Mouse (Mus musculus) kidney, adult 11 months (tissue): Measurements from ENCODE around the gene 1700015F17Rik.

Source experiments
- DNase-seq: peaks from one replicate; pipeline ENCODE4 v3.0.0; 2022

Gene 1700015F17Rik

DNA sequence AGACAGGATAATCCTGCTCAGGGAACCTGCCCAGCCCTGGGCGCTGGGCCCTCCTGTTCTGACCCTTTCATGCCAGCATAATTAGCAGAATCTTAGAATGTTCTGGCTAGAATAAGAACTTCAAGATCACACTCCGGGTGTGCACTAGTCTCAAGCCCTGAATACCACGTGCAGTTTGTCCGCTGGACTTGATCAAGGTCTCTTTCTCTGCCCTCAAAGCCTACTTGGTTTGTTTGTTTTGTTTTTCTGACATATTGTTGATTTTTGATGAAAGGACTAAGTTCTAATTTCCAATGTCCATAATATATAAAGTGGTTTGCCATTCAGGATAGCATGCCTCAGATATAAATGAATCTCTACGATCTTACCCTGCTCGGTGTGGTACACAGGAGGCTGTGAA lies at the start of gene 1700015F17Rik:
TSS of gene 1700015F17Rik (minus strand) at position 101 of the 400 bp plus-strand sequence.
- DNase-seq = no peak

DNA sequence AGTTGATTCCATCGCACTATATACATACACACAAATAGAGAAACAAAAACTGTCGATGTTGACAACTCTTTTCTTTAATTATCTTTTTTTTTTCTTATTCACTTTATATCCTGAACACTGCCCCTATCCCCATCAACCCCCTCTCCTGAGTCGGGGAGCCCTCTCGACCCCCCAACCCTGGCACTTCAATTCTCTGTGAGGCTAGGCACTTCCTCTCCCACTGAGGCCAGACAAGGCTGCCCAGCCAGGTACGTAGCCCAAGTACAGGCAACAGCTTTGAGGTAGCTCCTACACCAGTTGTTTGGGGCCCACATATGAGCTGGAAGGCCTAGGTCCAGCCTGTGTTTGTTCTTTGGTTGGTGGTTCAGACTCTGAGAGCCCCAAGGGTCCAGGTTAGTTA lies 36.5 kb upstream of the 1700015F17Rik start:
- DNase-seq = no peak

DNA sequence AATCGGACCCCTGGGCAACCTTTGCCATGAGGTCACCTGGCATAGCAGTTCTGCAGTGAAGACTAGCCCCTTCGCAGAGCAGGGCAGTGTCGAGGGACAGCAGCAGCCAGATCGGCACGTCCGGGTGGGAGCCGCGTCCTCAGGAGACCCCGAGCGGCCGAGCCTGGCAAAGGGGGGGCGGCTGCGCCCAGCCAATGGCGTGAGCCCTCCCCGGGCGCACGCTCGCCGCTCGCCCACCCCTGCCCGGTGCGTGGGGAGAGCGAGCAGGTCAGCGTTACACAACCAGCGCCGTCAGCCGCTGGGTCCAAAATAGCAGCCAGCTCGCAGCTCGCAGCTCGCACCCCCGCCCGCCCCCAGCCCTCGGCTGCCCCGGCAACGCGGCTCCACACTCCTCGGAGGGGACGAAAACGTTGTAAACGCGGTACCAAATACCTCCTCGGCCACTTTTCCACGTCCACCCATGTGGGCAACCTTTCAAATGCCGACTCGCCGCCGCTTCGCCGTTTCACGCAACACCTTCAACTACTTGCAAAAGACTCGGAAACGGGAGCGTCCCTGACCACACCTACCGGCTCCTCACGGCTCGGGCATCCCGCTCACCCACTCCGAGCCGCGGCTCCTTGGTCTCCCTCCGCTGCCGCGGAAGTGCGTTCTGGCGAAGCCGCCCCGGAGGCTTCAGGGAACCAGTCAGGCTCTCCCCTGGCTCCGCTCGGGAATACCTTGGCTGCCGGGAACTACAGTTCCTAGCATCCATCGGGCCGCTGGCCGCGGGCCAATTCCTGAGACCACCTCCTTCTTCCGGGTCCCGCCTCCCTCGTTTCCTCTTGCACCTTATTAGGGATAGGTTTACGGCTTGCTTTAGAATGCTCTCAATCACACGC lies 35.5 kb upstream of the 1700015F17Rik start, which contains the start of gene Cldn12:
TSS of gene Cldn12 (minus strand) at position 763 of the 881 bp plus-strand sequence.
- DNase-seq = peak; percentile 98

DNA sequence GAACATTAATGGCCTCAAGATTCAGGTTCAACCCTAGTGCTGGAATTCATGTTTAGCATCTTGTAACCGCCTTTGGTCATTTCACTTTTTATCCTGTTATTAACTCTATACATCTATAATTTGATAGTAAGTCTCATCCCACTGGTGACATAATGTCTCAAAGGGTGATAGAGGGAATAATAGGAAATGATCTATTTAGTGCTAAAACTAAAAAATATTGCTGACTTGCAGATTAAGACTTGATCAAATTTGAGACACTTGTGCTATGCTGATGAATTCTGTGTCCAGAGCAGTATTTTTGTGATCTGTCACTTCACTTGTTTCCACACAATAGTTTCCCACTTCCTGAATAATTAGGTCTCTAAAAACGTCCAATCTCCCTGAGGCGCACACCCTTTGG lies 32.5 kb upstream of the 1700015F17Rik start:
- DNase-seq = no peak

DNA sequence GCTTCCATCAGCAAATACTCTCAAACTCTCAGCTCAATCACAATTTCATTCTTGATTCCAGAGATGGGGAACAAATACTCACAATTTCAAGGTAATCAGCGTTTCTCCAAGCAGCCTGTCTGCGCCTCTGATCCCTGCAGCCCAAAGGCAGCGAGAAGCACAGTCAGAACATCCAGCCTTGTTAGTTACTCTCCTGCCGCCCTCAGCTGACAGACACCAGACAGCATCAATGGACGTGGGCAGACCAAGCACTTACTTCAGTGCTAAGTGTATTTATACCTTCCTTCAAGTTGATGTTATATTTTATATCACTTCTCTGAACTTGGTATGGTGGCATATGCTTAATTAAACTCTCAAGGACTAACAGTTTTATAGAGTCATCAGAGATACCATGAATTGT lies 32.0 kb upstream of the 1700015F17Rik start:
- DNase-seq = no peak

DNA sequence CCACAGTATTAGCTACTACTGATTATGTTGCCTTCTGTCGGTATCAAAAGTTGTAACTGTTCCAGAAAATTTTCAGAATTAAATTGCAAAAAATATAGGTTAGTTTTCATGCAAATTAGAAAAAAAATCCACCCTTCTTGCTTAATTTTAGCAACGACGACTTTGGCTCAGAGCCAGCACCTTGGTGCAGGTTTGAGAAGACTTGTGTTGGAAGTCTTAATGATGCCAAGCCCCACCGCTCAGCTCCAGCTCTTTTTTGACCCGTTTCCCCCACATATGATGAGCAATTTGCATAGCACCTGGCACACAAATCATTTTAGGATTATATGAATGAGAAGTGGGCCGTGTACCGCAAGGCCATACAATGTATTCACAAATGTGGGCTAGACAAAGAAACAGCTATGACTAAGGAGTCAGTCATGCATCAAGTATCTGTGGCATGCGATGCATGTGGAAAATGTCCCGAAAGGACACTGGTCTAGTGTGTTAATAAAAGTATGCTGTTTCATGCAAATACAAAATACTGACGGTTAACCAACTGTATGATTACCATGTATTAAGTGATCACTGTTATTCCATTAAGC lies 31.5 kb upstream of the 1700015F17Rik start:
- peak; percentile 15 for DNase-seq

DNA sequence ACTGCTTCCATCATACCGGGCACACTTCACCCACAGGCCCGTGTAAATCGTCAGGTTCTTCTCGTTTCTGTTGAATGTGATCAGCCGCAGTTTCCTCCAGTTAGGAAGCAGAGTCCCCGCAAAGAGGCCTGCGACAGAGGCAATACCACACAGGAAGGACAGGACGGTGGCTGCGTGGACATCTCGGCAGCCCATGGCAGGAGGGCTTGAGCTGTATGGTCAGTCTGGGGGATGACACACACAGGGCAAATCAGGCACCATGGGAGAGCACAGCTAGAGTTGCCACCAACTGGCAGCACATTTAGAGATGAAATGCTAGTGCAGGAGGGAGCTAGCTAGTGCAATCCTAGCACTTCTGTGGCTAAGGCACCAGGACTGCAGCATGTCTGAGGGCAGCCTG lies 29.3 kb upstream of the 1700015F17Rik start:
- no peak for DNase-seq

DNA sequence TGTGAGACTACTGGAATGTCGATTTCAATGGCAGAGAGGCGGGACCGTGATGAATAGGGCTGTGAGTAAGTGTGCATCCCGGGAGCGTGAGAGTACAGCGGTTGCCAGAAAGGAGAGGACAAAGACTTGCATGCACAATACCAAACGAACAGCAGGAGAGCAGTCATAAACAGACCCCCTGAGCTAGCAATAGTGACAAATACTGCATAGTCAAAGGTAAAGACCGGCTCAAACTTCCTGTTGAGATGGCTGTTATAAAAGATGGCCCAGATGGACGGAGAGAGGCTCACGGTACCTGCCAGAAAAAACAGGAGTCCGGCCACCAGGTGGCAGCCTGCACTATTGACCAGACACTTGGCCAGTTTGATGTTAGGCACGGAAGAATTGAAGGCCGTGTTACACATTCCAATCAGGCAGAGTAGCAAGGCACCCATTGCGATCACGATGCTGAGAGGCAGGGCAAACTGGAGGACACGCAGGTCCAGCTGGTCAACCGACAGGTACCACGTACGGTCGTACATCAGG lies 28.8 kb upstream of the 1700015F17Rik start:
- DNase-seq = peak; percentile 60

DNA sequence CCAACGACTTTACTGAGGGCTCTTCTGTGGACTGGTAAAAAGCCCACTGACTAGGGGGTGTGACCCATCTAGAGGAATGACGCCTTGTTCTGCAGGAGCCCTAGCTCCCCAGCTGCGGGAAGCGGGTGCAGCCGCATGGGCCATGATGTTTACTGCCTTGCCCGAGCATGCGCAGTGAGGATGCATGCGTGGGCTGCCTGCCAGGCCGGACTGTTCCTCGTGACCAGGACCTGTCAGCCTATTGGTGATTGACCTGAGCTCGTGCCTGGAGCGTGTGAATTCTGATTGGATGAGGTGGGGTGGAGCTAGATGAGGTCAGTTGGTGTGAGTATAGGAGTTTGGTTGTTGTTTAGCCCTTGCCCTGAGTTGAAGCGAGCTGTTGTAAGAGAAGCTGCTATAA lies 25.5 kb upstream of the 1700015F17Rik start:
- DNase-seq = no peak

DNA sequence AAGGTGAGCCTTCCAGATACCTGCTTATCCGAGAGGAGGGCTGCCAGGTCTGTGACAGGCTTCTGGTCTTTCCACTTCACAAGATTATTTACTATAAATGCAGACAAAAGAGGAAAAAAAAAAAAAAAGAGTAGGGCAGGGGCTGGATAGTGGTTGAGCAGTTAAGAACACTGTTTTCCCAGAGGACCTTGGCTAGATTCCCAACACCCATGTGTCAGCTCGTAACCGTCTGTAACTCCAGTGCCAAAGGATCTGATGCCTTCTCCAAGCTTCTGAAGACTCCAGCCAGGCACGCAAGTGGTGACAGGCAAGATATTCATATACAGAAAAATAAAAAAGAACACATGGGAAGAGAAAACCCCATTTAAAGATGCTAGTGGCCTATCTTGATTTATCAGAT lies 24.4 kb upstream of the 1700015F17Rik start:
- no peak for DNase-seq

DNA sequence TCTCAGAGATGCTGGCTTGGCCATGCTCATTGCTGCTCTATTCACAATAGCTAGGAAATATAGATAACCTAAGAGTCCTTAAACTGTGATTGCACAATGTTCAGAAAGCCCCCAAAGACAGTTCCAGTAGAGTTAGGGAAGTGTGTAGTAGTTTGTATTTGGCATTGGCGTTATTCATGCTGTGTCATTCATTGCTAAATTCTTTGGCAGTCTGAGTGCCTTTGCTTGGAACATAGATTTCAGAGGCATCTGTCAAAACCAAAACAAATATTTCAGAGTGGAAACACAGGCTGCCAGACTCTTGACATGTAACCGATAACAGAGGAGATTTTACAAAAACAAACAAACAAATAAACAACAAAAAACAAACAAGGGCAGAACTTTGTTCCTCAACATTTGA lies 22.6 kb upstream of the 1700015F17Rik start:
- DNase-seq = no peak

DNA sequence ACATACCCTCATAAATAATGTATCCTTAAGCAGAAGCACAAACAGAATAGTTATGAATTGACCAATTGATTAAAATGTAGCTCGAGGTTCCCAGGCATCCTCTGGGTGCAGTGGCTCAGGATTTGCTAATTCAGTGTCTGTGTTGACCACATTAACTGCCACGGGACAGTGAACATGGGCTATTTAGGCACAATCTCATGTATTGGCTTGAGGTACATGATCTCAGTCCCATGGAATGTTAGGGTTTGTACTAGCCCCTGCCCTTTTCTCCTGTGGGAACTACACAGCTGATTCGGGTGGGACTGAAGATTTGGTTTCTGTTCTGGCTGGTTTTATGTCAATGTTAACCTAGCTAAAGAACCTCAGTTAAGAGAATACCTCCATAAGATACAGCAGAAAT lies 17.4 kb upstream of the 1700015F17Rik start:
- no peak for DNase-seq

DNA sequence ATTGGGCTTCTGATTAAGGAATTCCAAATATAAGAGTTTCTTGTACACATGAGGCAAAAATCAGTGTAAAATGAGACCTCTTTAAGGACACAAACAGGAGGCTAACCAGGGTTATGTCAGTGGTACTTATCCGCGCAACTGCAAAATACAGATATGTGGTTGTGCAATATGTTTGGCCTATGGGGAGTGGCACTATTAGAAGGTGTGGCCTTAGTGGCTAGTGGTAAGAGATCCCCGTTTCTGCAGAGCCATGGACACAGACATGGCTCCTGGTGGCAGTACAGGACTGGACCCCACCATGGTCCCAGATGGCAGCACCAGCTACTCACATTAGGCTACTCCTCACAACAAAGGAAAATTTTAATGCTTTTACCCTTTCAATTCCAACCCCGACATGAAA lies 16.1 kb upstream of the 1700015F17Rik start:
- no peak for DNase-seq

DNA sequence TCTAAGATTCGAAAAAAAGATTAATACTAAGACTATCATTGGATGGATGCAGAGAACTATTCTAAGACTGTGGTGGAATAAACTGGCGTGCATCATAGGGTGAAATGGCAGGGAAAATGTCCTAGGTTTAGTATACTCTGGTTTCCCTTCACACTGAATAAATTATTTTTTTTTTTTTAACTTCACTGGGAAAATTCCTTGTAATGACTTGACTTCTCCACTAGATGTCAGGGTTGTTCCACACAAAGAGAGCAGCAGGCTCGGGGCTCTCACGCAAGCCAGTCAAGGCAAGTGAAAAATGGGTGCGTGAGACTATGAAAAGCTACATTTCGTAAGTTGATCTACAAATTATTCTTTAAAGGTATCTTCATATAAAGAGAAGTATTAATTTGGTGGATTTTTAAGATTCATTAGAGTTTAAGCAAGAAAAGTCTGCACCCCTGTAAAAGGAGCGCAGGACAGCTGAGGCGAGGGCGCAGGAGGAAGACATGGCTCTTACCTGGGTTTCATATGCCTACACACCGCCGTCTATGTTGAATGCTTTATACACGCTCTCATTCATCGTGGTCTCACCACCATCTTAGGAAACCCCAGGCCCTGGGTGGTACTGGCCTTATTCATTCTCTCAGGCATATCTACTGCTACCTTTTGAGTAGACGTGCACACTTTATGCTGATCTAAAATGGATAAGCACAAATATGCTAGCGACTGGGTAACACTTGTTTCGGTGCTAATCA lies 15.5 kb upstream of the 1700015F17Rik start:
- no peak for DNase-seq

DNA sequence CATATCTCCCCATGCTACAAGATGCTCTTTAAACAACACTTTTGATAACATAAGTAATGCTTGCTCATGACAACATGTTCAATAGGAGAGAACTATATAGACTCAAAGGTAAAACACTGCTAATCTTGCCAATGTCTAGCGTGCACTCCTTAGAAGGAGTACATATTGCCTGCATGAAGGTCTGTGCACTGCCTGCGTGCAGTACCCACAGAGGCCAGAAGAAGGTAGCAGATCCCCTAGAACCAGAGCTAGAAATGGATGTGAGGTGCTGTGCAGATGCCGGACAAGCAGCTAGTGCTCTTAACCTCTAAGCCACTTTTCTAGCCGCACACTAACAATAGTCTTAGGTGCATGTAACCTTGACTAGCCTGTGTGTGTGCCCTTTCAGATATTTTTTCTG lies 13.2 kb upstream of the 1700015F17Rik start:
- no peak for DNase-seq

DNA sequence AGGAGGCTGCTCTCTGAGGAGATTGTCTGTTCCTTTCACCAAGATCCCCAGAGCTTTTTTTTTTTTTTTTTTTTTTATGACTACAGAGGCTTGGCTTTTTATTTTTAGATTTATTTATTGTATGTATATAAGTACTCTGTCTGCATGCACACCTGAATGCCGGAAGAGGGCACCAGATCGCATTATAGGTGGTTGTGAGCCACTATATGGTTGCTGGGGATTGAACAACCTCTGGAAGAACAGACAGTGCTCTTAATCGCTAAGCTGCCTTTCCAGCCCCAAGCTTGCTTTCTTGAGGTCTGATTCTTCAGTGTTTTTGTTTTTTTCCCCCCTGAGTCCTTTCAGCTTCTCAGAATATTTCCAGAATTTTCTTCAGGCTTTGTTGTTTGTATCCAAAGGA lies 7.1 kb upstream of the 1700015F17Rik start:
- no peak for DNase-seq

DNA sequence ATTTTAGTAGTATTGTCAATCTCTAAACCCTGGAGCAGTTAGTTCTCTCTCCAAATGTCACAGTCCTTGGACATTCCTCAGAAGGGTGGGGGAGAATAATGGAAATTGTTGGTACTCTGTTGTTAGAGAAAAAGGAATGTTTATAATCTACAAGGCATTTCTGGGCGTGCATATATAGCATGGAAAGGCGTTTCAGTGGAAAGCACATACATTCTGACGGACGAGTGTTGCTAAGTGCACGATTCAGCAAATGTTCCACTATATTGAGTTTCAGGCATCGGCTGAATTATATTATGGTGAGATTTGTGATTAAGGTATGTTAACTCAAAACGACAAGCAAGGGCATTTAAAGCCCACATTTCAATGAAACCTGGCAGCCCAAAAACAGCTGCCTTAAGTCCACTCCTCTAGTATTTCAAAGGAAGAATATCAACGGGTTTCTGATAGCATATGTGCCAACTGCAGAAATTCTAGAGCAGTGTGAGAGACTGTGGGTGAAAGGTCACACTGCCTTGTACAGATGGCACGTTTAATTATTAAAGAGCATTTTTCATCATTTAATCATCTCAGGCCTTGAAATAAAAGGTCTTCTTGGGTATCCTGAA lies 4.4 kb upstream of the 1700015F17Rik start:
- no peak for DNase-seq

DNA sequence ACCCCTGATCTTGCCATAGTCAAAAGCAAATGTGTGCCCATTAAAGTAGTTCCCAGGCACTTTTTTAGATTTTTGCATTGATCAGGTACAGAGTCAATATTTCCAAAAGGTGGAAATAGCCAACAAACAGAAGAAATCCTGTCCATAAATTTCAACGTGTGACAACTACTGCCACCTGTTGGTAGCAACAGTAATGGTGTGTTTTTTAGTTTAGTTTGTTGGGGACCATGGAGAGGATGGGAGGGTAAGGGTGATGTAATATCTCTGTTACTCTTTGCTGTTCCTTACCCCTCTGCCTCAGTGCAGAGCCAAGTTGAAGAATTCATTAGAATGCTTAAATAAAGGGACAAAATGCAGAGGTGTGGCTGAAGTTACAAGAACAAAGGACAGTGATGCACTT lies 2.7 kb upstream of the 1700015F17Rik start:
- DNase-seq = no peak

DNA sequence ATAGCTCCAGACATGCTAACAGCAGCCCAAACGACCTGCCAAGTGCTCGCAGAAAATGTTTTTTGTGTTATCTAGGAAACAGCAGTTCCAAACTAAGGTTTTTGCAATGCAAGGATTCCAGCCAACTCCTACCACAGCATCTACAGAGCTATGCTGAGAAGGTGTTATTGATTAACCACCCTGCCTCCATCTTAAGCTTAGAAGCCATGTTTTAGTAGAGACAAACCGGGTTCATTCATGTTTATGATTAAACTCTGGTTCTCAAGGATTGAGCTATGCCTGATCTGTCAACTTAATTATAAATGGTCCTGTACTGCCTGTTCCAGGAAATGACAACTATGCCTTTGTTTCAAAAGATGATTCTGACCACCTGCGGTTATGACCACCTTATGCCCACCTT lies 2.8 kb downstream of the 1700015F17Rik start:
- DNase-seq = peak; percentile 14

DNA sequence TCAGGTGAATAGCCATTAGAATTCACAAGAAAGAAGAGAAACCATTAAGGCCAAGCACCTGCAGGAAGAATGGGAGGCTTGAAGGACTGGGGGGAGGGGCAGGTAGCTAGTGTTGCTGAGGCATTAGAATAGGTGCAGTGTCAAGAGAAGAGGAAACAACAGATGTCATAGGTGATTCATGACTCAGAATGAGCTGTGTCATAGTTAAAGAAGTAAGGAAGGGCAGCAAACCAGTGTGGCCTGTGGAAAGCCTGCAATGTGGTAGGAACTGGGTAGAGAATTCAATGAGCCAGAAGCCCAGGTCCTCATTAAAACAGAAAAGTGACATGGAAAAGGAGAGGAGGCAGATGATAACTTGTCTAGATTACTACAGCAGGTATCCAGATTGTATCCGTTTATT lies 13.7 kb downstream of the 1700015F17Rik start:
- DNase-seq = no peak

DNA sequence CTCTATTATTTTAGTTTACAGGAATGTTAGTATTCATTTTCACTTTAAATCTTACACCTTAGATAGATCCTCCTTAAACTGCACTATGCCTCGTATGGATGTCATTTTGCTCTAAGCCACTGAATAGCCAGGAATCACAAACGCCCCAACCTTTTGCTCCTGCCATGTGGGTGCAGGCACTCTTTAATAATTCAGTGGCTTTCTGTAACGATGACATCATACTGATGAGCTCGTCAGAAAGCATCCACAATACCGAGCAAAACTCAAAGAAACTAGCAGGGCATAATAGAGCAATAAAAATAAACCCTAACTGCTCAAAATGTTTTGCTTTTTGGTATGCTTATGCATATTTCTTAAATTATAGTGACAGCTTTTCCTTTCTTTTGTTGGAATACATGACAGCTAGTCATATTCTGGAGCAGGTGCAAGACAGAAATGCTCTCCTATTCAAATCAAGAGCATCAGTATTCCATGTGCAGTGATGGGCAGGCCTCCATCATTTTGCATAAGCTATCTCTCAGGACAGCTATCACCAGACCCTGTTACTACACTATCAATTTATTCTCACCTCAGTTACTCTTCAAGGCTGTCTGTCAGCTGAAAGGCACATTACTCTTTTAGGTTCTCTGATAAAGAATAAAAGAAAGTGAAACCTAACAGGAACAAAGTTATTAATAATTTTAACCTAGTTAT lies 47.1 kb downstream of the 1700015F17Rik start:
- no peak for DNase-seq

DNA sequence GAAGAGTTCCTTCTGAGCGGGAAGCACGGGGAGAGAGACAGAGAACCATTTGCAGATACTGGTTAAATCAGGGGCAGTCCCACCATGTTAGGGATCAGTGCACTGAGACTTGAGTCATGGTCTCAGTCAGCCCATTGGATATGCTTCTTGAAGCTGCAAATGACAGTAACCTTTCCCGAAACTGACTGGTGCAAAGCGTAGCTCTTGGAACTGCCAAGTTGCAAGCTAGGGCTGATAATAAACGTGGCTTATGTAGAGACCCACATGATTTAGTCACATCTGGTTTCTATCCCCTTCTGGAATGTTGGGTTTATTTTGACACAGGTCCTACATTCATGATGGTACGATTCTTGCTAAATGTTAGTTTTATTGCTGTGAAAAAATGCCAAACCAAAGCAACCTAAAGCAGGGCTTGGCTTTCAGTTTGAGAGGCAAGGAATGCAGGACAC lies 55.2 kb downstream of the 1700015F17Rik start:
- DNase-seq = no peak
